Mouse (Mus musculus): ENCODE measurements around the gene Gm9999.

- no peak for TF ChIP-seq CTCF (IDR thresholded peaks at IDR 0.05; ENCODE audit: borderline replicate concordance, insufficient read depth, low read length)
- no peak for TF ChIP-seq POLR2A (IDR thresholded peaks at IDR 0.05; ENCODE audit: low read depth, low read length)
These were observed 31.4 kb downstream of the Gm9999 start for GRCm38 (mm10) chr7:47014564-47015389.

Data from embryonic fibroblast, embryonic 13.5 days (primary cell).